Mouse (Mus musculus) erythroid progenitor cell, adult 5-6 weeks (primary cell): Measurements from ENCODE around the gene Dio1. TPM values are rescaled to one million over a fixed set of nuclear protein-coding genes. Genes with fewer than 3 reads are reported as not detected.

Source experiments
- ATAC-seq: replicated peaks from 2 replicates; pipeline ENCODE4 v1.8.0; 2016; ENCODE audit warnings: moderate number of reproducible peaks, mild to moderate bottlenecking, moderate TSS enrichment, inconsistent platforms; ENCODE audit not compliant: poor library complexity, low FRiP score, severe bottlenecking
- total RNA-seq, 2 experiments: library from RNA; stranded (forward) in 1 of 2; stranded (reverse) in 1 of 2; fragments of 150-400 nt in 1 of 2; fragments of 186-747, 209-891 nt in 1 of 2; gene quantifications; 2 replicates each; pipeline versions ENCODE4 v1.2.3 to v1.2.4; 2015 to 2017; ENCODE audit warnings: low replicate concordance in 2 of 2

Dio1 gene
- total RNA-seq, 2 experiments from 2014 or later = not detected

- no peak for ATAC-seq
These were observed 4.1 kb downstream of the Dio1 start for GRCm38 (mm10) chr4:107302832-107303231.

DNA sequence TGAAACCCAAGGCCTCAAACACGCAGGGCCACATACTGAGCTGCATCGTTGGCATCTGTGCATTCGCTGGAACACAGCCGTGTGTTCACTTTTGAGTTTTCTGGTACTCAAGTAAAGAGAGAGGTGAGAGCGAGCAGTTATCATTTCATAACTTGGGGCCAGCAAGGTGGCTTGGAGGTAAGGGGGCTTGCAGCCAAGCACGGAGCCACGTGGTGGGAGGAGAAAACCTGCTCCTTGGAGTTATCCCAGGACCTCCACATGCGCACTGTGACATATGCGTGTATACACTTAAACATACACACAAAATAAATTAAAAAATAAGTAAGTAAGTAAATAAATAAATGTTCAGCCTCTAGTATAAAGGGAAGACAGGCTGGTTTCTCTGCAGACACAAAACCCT lies 4.7 kb downstream of the Dio1 start:
- ATAC-seq = no peak

DNA sequence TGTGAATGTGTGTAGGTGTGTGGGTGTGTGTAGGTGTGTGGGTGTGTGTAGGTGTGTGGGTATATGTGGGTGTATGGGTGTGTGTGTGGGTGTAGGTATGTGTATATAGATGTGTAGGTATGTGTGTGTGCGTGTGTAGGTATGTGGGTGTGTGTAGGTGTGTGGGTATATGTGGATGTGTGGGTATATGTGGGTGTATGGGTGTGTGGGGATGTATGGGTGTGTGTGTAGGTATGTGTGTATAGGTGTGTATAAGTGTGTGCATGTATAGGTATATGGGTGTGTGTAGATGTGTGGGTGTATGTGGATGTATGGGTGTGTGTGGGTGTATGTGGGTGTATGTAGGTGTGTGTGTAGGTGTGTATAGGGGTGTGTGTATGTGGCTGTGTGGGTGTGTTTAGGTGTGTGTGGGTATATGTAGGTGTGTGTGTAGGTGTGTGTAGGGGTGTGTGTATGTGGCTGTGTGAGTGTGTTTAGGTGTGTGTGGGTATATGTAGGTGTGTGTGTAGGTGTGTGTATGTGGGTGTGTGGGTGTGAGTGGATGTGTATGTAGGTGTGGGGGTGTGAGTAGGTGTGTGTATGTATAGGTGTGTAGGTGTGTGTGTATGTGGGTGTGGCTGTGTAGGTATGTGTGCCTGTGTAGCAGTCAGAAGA lies 5.9 kb downstream of the Dio1 start:
- no peak for ATAC-seq

GRCm38 (mm10) chr4:107300371-107300770 lies 6.6 kb downstream of the Dio1 start:
- no peak for ATAC-seq

DNA sequence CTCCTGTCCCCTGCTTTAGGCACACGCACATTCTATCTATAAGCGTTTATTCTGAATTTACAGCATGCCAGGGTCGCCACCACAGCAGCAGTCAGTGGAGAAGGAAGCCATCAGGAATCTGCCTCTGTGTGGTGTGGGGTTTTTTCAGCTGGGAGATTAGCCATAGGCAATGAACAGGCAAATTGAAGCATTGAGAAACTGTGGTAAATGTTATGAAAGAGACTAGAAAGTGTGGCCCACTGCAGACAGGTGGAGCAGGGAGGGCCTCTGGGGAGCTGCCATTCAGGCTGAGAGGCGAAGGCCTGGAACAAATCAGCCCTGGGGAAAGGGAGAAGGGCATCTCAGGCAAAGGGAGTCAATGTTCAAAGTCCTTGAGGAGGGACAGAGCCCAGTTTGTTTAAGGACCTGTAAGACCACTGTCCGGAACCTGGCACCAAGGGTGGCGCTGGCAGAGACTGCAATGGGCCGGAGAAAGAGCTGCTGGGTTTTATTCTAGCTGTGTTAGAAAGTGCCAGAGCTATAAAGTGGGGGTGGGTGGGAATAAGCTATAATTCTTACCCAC lies 7.1 kb downstream of the Dio1 start:
- no peak for ATAC-seq

DNA sequence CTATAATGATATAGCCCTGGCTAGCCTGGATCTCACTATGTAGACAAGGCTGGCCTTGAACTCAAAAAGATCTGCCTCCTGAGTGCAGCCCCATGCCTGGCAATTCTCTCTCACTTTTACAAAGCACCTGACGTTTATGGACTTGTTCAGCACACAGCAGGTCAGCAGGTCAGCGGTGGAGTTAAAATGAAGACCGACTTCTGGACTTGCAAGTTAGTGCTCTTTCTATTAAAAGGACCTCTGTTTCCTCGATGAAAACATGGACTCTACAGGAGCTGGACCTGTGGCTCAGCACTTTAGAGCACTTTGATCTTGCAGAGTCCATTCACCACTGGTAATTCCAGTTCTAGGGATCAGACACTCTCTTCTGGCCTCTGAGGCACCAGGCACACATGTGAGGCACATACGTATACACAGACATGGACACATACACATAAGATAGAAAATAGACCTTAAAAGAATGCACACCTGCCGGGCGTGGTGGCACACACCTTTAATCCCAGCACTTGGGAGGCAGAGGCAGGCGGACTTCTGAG lies 8.8 kb downstream of the Dio1 start:
- ATAC-seq = no peak

DNA sequence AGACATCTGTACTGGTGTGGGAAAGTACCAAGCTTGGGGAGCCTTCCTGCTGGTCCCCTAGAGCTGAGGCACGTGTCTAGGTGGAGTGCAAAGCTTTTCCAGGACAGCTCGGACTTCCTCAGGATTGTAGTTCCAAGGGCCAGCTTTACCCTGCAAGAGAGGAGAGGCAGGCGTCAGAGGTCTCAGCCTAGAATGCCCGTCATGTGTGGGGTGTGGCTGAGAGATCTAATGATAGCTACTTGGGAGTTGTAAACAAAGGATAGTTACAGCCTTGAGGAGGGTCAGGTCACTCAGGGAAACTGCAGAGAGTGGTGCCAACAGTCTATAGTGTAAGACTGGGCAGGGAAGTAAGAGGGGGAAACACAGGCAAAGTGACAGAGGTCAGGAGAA lies 14.7 kb downstream of the Dio1 start:
- no peak for ATAC-seq

GRCm38 (mm10) chr4:107291611-107292272 lies 15.2 kb downstream of the Dio1 start:
- no peak for ATAC-seq

GRCm38 (mm10) chr4:107287517-107287916 lies 19.5 kb downstream of the Dio1 start:
- ATAC-seq = no peak

GRCm38 (mm10) chr4:107286386-107286785 lies 20.6 kb downstream of the Dio1 start:
- ATAC-seq = no peak

- ATAC-seq = no peak
These were observed 21.3 kb downstream of the Dio1 start for GRCm38 (mm10) chr4:107285446-107286200.

DNA sequence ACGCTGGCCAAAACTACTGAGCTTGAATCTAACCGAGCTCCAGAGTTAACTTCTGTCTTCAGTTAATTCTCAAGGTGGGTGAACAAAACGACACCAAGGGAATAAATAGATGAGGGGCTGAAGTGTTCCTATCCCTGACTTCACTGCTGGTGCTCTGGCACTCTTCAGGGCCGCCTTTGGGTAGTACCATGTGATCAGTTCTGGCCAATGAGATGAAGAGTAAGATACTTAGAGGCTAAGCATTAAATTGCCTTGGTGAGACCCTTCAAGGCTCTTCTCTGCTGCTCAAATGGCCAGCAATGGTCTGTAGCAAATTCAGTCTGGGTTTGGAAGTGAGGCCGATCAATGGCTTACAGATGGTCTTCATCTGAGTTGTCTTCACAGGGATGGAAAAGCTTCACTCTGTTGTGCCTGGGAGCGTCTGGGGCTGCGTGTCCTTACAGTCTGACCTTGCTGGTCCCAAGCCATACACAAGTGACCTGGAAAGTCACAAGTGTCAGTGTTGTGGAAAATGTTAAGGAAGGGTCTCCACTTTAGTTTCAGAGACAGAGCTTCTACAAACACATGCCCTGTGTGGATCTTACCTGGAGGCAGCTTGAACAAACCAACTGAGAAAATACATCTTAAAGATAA lies 26.0 kb downstream of the Dio1 start:
- ATAC-seq = no peak

DNA sequence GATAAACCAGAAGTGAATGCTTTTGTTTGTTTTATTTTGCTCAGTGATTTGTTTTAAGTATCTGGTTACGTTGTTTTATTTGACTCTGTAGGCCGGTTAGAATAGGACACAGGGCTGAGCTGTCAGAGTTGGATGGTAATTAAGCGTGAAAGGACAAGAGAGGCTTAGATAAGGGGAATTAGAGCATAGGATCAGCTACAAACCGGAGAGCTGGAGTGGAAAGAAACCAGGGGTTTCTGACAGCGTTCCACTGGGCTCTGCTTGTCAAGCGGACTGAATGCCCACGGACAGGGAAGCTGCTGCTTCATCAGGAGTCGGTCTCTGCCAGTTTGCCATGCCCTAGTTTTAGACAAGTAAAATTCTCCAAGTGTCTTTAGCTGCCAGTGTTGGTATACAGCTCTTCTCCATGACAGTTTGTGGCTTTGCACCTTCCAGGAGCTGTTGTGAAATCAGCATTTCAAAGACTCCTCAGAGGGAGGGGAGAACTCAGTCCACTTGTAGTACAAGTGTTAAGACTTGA lies 28.7 kb downstream of the Dio1 start:
- ATAC-seq = no peak

GRCm38 (mm10) chr4:107274511-107274910 lies 32.5 kb downstream of the Dio1 start:
- ATAC-seq = no peak

DNA sequence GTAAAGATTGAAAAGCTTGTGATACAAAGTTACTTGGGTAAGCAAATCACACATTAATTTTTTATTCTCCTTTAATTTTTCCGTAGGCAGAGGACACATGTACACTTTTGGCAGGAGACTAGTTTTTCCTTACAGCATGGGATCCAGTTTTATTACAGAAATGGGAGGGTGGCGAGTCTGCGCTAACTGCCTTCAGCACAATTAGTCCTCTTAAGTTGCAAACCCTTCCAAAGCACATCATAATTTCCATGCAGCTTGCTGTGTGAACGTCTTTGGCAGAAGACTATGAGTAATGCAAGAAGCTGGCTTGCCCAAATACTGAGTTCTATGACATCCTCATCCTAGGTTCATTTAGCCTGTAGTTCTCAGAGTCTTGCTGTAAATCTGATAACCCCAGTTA lies 33.3 kb downstream of the Dio1 start:
- no peak for ATAC-seq

DNA sequence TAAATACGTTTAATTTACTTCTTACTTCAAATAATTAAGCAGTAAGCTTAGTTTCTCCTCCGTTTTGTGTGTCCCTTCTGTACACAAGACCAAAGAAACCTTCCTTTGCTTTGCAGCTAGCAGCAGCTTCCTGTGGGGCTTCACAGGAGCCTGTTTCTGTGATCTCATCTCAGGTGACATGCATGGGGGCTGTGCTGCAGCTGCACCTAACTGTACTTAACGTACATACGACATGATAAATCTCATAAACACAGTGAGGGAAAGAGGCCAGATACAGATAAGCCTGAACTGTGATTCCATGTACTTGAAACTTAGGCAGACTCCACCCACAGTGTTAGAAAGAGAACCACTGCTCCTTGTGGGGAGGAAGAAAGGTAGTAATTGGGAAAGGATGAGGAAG lies 47.0 kb downstream of the Dio1 start:
- no peak for ATAC-seq

- no peak for ATAC-seq
These were observed 52.6 kb downstream of the Dio1 start for GRCm38 (mm10) chr4:107254414-107254813.

- ATAC-seq = peak; percentile 87
These were observed 53.6 kb downstream of the Dio1 start, which contains the start of the genes Lrrc42 and Hspb11 for GRCm38 (mm10) chr4:107253125-107254091. TSS of gene Lrrc42 (minus strand) at chr4:107253532. TSS of gene Hspb11 (plus strand) at chr4:107253593.

DNA sequence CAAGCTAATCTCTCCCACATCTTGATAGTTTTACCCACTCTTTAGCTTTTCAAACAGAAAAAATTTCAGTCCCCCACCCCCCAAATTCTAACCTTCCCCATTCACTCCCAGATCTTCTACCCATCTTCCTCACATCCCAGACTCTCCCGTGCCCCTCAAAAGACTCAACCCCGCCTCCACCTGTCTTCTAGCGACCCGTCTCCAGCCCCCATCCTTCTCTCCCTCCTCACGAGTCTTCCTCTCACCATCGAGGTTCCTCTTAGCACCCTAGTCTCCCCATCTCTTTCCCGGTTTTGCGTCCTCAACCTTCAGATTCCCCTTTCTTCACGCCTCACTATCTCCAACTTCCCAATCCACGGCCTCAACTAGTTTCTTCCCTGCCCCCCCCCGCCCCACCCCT lies 54.4 kb downstream of the Dio1 start:
- ATAC-seq = no peak
